Mouse (Mus musculus) MEL (cell line): ENCODE measurements around the gene Tab2. TPM values are rescaled to one million over a fixed set of nuclear protein-coding genes. Genes with fewer than 3 reads are reported as not detected.

ENCODE experiments used
- DNase-seq: peaks from one replicate; pipeline ENCODE4 v3.0.0; 2011; ENCODE audit warnings: low read depth, low spot score
- H3K27ac ChIP-seq: 2 replicates; pipeline ENCODE4 v1.5.1; 2012; ENCODE audit warnings: low read depth, mild to moderate bottlenecking, control low read depth, low read length, moderate library complexity; ENCODE audit not compliant: control insufficient read depth
- H3K27me3 ChIP-seq, 2 experiments: fragments of 150-350 bp in 1 of 2; sonication (generic) in 1 of 2; 2 replicates each; pipeline ENCODE4 v1.6.1; 2012; ENCODE audit warnings: low read length in 2 of 2, mild to moderate bottlenecking in 2 of 2, improper control_type of control experiment in 1 of 2, moderate library complexity in 1 of 2; ENCODE audit not compliant: insufficient read depth in 2 of 2, control insufficient read depth in 1 of 2
- H3K36me3 ChIP-seq, 2 experiments: 2 replicates each; pipeline ENCODE4 v1.6.1; 2012 to 2014; ENCODE audit warnings: low read length in 2 of 2, improper control_type of control experiment in 1 of 2, inconsistent platforms in 1 of 2, mild to moderate bottlenecking in 1 of 2; ENCODE audit not compliant: insufficient read depth in 2 of 2, control insufficient read depth in 1 of 2
- H3K4me1 ChIP-seq, 2 experiments: fragments of 150-350 bp in 1 of 2; sonication (generic) in 1 of 2; 2 replicates each; pipeline ENCODE4 v1.6.1; 2012; ENCODE audit warnings: low read length in 2 of 2, improper control_type of control experiment in 1 of 2, mild to moderate bottlenecking in 1 of 2; ENCODE audit not compliant: insufficient read depth in 2 of 2, control insufficient read depth in 1 of 2
- H3K4me3 ChIP-seq, 2 experiments: fragments of 150-350 bp in 1 of 2; sonication (generic) in 1 of 2; 2 replicates each; pipeline ENCODE4 v1.5.1; 2012; ENCODE audit warnings: low read depth in 2 of 2, low read length in 2 of 2, mild to moderate bottlenecking in 2 of 2, moderate library complexity in 2 of 2, control low read depth in 1 of 2, improper control_type of control experiment in 1 of 2; ENCODE audit not compliant: control insufficient read depth in 1 of 2, insufficient read depth in 1 of 2
- H3K79me2 ChIP-seq: 2 replicates; pipeline ENCODE4 v1.6.1; 2012; ENCODE audit warnings: mild to moderate bottlenecking, low read length, moderate library complexity; ENCODE audit not compliant: control insufficient read depth, poor library complexity, insufficient read depth
- H3K9ac ChIP-seq: 2 replicates; pipeline ENCODE4 v1.6.1; 2012; ENCODE audit warnings: low read depth, mild to moderate bottlenecking, control low read depth, low read length, moderate library complexity; ENCODE audit not compliant: control insufficient read depth, poor library complexity, severe bottlenecking
- H3K9me3 ChIP-seq: fragments of 150-350 bp; sonication (generic); replicated peaks from 2 replicates; pipeline ENCODE4 v1.6.1; 2012; ENCODE audit warnings: mild to moderate bottlenecking, low read length, improper control_type of control experiment, moderate library complexity; ENCODE audit not compliant: insufficient read depth
- CHD1 ChIP-seq: IDR thresholded peaks from 2 replicates; pipeline ENCODE4 v1.6.1; 2012; ENCODE audit warnings: low read depth, mild to moderate bottlenecking, inconsistent platforms, low read length, improper control_type of control experiment
- CHD2 ChIP-seq: IDR thresholded peaks from 2 replicates; pipeline ENCODE4 v1.6.1; 2011; ENCODE audit warnings: low read length, improper control_type of control experiment
- CTCF ChIP-seq, 3 experiments: IDR thresholded peaks in 2 of 3; conservative IDR thresholded peaks in 1 of 3; 2 replicates each; pipeline ENCODE4 v1.5.1; 2011 to 2012; ENCODE audit warnings: low read length in 3 of 3, low read depth in 2 of 3, mild to moderate bottlenecking in 2 of 3, improper control_type of control experiment in 1 of 3, inconsistent platforms in 1 of 3, mixed read lengths in 1 of 3, moderate library complexity in 1 of 3; ENCODE audit not compliant: control insufficient read depth in 1 of 3, insufficient read depth in 1 of 3, poor library complexity in 1 of 3, severe bottlenecking in 1 of 3
- ETS1 ChIP-seq: IDR thresholded peaks from 2 replicates; pipeline ENCODE4 v1.6.1; 2012; ENCODE audit warnings: low read depth, mild to moderate bottlenecking, inconsistent platforms, low read length, improper control_type of control experiment, moderate library complexity
- GATA1 ChIP-seq: IDR thresholded peaks from 2 replicates; pipeline ENCODE4 v1.6.1; 2011; ENCODE audit warnings: low read depth, low read length, improper control_type of control experiment
- HCFC1 ChIP-seq: IDR thresholded peaks from 2 replicates; pipeline ENCODE4 v1.6.1; 2012; ENCODE audit warnings: low read depth, mild to moderate bottlenecking, inconsistent platforms, low read length, improper control_type of control experiment, moderate library complexity
- JUND ChIP-seq: IDR thresholded peaks from 2 replicates; pipeline ENCODE4 v1.6.1; 2011; ENCODE audit warnings: low read depth, mild to moderate bottlenecking, improper control_type of control experiment, low read length
- KAT2A ChIP-seq: conservative IDR thresholded peaks from 2 replicates; pipeline ENCODE4 v1.6.1; 2012; ENCODE audit warnings: low read depth, low read length, improper control_type of control experiment, inconsistent platforms
- MAFK ChIP-seq: IDR thresholded peaks from 2 replicates; pipeline ENCODE4 v1.6.1; 2011; ENCODE audit warnings: low read depth, mild to moderate bottlenecking, low read length, improper control_type of control experiment, borderline replicate concordance
- MAZ ChIP-seq: IDR thresholded peaks from 2 replicates; pipeline ENCODE4 v1.6.1; 2012; ENCODE audit warnings: low read depth, mild to moderate bottlenecking, inconsistent platforms, low read length, improper control_type of control experiment
- MEF2A ChIP-seq: IDR thresholded peaks from 2 replicates; pipeline ENCODE4 v1.6.1; 2014; ENCODE audit warnings: low read depth, mild to moderate bottlenecking, inconsistent platforms, low read length, improper control_type of control experiment; ENCODE audit not compliant: poor library complexity, insufficient replicate concordance, severe bottlenecking; ENCODE audit errors: extremely low read depth
- MXI1 ChIP-seq: IDR thresholded peaks from 2 replicates; pipeline ENCODE4 v1.6.1; 2011; ENCODE audit warnings: mild to moderate bottlenecking, low read depth, low read length, improper control_type of control experiment
- MYB ChIP-seq: IDR thresholded peaks from 2 replicates; pipeline ENCODE4 v1.6.1; 2011; ENCODE audit warnings: mild to moderate bottlenecking, low read depth, low read length, improper control_type of control experiment
- MYC ChIP-seq: IDR thresholded peaks from 2 replicates; pipeline ENCODE4 v1.6.1; 2011; ENCODE audit warnings: low read depth, mild to moderate bottlenecking, low read length, improper control_type of control experiment, moderate library complexity
- NELFE ChIP-seq: IDR thresholded peaks from 2 replicates; pipeline ENCODE4 v1.6.1; 2011; ENCODE audit warnings: low read depth, low read length, improper control_type of control experiment
- NRF1 ChIP-seq: IDR thresholded peaks from 2 replicates; pipeline ENCODE4 v1.6.1; 2014; ENCODE audit warnings: low read depth, mild to moderate bottlenecking, inconsistent platforms, low read length, improper control_type of control experiment, moderate library complexity; ENCODE audit not compliant: poor library complexity, insufficient read depth, severe bottlenecking
- POLR2AphosphoS2 ChIP-seq: IDR thresholded peaks from 2 replicates; pipeline ENCODE4 v1.6.1; 2011; ENCODE audit warnings: low read length, improper control_type of control experiment
- POLR2AphosphoS5 ChIP-seq: IDR thresholded peaks from 2 replicates; pipeline ENCODE4 v1.6.1; 2012; ENCODE audit warnings: low read depth, borderline replicate concordance, mild to moderate bottlenecking, inconsistent platforms, low read length, moderate library complexity, mixed read lengths
- RAD21 ChIP-seq: IDR thresholded peaks from 2 replicates; pipeline ENCODE4 v1.6.1; 2011; ENCODE audit warnings: mild to moderate bottlenecking, low read depth, low read length, improper control_type of control experiment
- RCOR1 ChIP-seq: IDR thresholded peaks from 2 replicates; pipeline ENCODE4 v1.6.1; 2012; ENCODE audit warnings: low read depth, mild to moderate bottlenecking, inconsistent platforms, low read length, improper control_type of control experiment
- SMC3 ChIP-seq: IDR thresholded peaks from 2 replicates; pipeline ENCODE4 v1.6.1; 2011; ENCODE audit warnings: low read depth, low read length, improper control_type of control experiment
- TAL1 ChIP-seq: IDR thresholded peaks from 2 replicates; pipeline ENCODE4 v1.6.1; 2012; ENCODE audit warnings: mild to moderate bottlenecking, inconsistent platforms, low read length, moderate library complexity, mixed read lengths
- TCF12 ChIP-seq: IDR thresholded peaks from 2 replicates; pipeline ENCODE4 v1.6.1; 2014; ENCODE audit warnings: low read depth, mild to moderate bottlenecking, inconsistent platforms, low read length, improper control_type of control experiment, moderate library complexity
- ZC3H11A ChIP-seq: IDR thresholded peaks from 2 replicates; pipeline ENCODE4 v1.6.1; 2012; ENCODE audit warnings: low read depth, mild to moderate bottlenecking, inconsistent platforms, low read length, improper control_type of control experiment
- ZKSCAN1 ChIP-seq: IDR thresholded peaks from 2 replicates; pipeline ENCODE4 v1.6.1; 2012; ENCODE audit warnings: low read depth, mild to moderate bottlenecking, inconsistent platforms, low read length, improper control_type of control experiment, moderate library complexity
- polyA plus RNA-seq, 2 experiments: library from polyadenylated mRNA; stranded (reverse) in 1 of 2; unstranded in 1 of 2; fragments of >175 nt in 1 of 2; fragments of >200 nt in 1 of 2; gene quantifications; 2 replicates each; pipeline versions ENCODE4 v1.2.1 to v1.2.4; 2012; ENCODE audit warnings: low replicate concordance in 2 of 2, low read depth in 1 of 2; ENCODE audit not compliant: insufficient read length in 2 of 2, insufficient read depth in 1 of 2, missing spikeins in 1 of 2
- total RNA-seq: library from RNA; depleted of rRNA; stranded (reverse); fragments of 300-350 nt; gene quantifications from 2 replicates; pipeline ENCODE4 v1.2.3, GENCODE M21; 2012

The Tab2 gene
- total and polyA plus RNA-seq, 3 experiments = 21.6 to 101 (median 70.5) TPM

- H3K9ac ChIP-seq = no peak overlapping the region
- no peak for DNase-seq
- no peaks in the 10 kb centered on the region for H3K27me3 ChIP-seq
- no peaks in the 10 kb centered on the region for H3K4me1 ChIP-seq
- H3K9me3 ChIP-seq = no peaks in the 10 kb centered on the region
- no peaks in the 10 kb centered on the region for H3K79me2 ChIP-seq
- no peak for TF ChIP-seq JUND
- no peak for TF ChIP-seq MYC
- no peak for TF ChIP-seq RAD21
- TF ChIP-seq CHD1 = no peak
- no peak for TF ChIP-seq MAZ
- TF ChIP-seq MAFK = no peak
- TF ChIP-seq RCOR1 = no peak
- TF ChIP-seq ZKSCAN1 = no peak
- no peak for TF ChIP-seq NRF1
- no peak for TF ChIP-seq SMC3
- TF ChIP-seq NELFE = no peak
- no peak for TF ChIP-seq ZC3H11A
- no peak for TF ChIP-seq GATA1
- TF ChIP-seq ETS1 = no peak
- no peak for TF ChIP-seq CTCF (IDR thresholded peaks at IDR 0.05 in 2 of 3, conservative IDR thresholded peaks at IDR 0.05 in 1 of 3; ENCODE audit: control insufficient read depth in 1 of 3, insufficient read depth in 1 of 3, low read depth in 2 of 3, low read length in 3 of 3, poor library complexity in 1 of 3, severe bottlenecking in 1 of 3)
- no peak for TF ChIP-seq CHD2
- peaks cover 0 to 6% of the 10 kb centered on the region in 2 experiments; a peak in 2 of 4 replicates for H3K36me3 ChIP-seq
- no peak overlapping the region for H3K27ac ChIP-seq
- no peak overlapping the region for H3K4me3 ChIP-seq
Observed at GRCm38 (mm10) chr10:7904157-7904556, 51.9 kb downstream of the Tab2 start.

- no peak for TF ChIP-seq MYB
- no peak for TF ChIP-seq TAL1
- TF ChIP-seq ETS1 = no peak
- no peak for TF ChIP-seq CHD2
- no peak for TF ChIP-seq CTCF (IDR thresholded peaks at IDR 0.05 in 2 of 3, conservative IDR thresholded peaks at IDR 0.05 in 1 of 3; ENCODE audit: control insufficient read depth in 1 of 3, insufficient read depth in 1 of 3, low read depth in 2 of 3, low read length in 3 of 3, poor library complexity in 1 of 3, severe bottlenecking in 1 of 3)
- TF ChIP-seq MEF2A = no peak
- no peak for TF ChIP-seq NRF1
- no peak for TF ChIP-seq GATA1
- TF ChIP-seq HCFC1 = no peak
- no peak for TF ChIP-seq POLR2AphosphoS5
- TF ChIP-seq JUND = no peak
- TF ChIP-seq MYC = no peak
- TF ChIP-seq MXI1 = no peak
- TF ChIP-seq ZKSCAN1 = no peak
- TF ChIP-seq TCF12 = no peak
- no peak for TF ChIP-seq POLR2AphosphoS2
- TF ChIP-seq ZC3H11A = no peak
- no peak for TF ChIP-seq KAT2A
- no peak for TF ChIP-seq RAD21
- H3K4me1 ChIP-seq = no peaks in the 10 kb centered on the region
- DNase-seq = no peak
Observed at GRCm38 (mm10) chr10:7900719-7901627, 55.1 kb downstream of the Tab2 start.

More at GRCm38 (mm10) chr10:7900719-7901627, 55.1 kb downstream of the Tab2 start:
- Histone ChIP-seq H3K36me3 (no peaks in the 10 kb centered on the region; a peak in 1 of 4 replicates), H3K4me3 (no peak overlapping the region), H3K9ac (no peak overlapping the region), H3K9me3 (no peaks in the 10 kb centered on the region), H3K79me2 (no peaks in the 10 kb centered on the region), H3K27me3 (no peaks in the 10 kb centered on the region), H3K27ac (no peak overlapping the region)
